Mouse (Mus musculus) G1E (cell line): ENCODE results near the gene Dab2.

Source experiments
- CTCF ChIP-seq: IDR thresholded peaks from 2 replicates; pipeline ENCODE4 v1.5.1; 2012; ENCODE audit warnings: low read depth, low read length, inconsistent platforms, mixed read lengths
- GATA2 ChIP-seq: IDR thresholded peaks from 2 replicates; pipeline ENCODE4 v1.6.1; 2012; ENCODE audit warnings: low read depth, low read length, inconsistent platforms, borderline replicate concordance

- no peak for TF ChIP-seq GATA2
- no peak for TF ChIP-seq CTCF
These were observed 60.3 kb downstream of the Dab2 start for GRCm38 (mm10) chr15:6359859-6360258.
